Mouse (Mus musculus) inflammation-experienced regulatory T-cells (primary cell): ENCODE data around the gene Gm11032. TPM values are rescaled to one million over a fixed set of nuclear protein-coding genes. Genes with fewer than 3 reads are reported as not detected.

Source experiments
- polyA plus RNA-seq, 2 experiments: library from polyadenylated mRNA; unstranded; fragments of 100-300 nt; shearing (Covaris generic); gene quantifications; one replicate each; pipeline ENCODE4 v1.2.1; 2017

Gene Gm11032
- not detected for polyA plus RNA-seq

GRCm38 (mm10) chr11:4620017-4620485 is at the start of gene Gm11032:
TSS of gene Gm11032 (plus strand) at chr11:4620067.

GRCm38 (mm10) chr11:4594608-4595500 is 25.0 kb upstream of the Gm11032 start, which contains the start of gene Mtmr3:
TSS of gene Mtmr3 (minus strand) at chr11:4594863.

GRCm38 (mm10) chr11:4637534-4638234 is 17.8 kb downstream of the Gm11032 start, which contains the start of gene Ascc2:
TSS of gene Ascc2 (plus strand) at chr11:4637747.

Other genes starting within 250 kb of the Gm11032 start
- gene Hormad2, start 179.0 kb upstream of the Gm11032 start, polyA plus RNA-seq: 1 to 10 TPM; 1.9 to 2.1 TPM
- gene Mtmr3, start 25.2 kb upstream of the Gm11032 start, polyA plus RNA-seq: 100 to 1,000 TPM in 1 of 2 experiments, 10 to 100 TPM in 1; 98.1 to 112 TPM
- gene Ascc2, start 17.7 kb downstream of the Gm11032 start, polyA plus RNA-seq: 10 to 100 TPM; 40.0 to 48.8 TPM
- 100 to 1,000 TPM; 303 to 324 TPM for gene Uqcr10, start 84.3 kb downstream of the Gm11032 start, polyA plus RNA-seq
- 10 to 100 TPM; 91.2 to 97.5 TPM for gene Zmat5, start 84.6 kb downstream of the Gm11032 start, polyA plus RNA-seq
- under 1 TPM in 1 of 2 experiments, not detected in 1; 0.12 TPM for gene Cabp7, start 126.7 kb downstream of the Gm11032 start, polyA plus RNA-seq
- gene Nf2, start 229.5 kb downstream of the Gm11032 start, polyA plus RNA-seq: 10 to 100 TPM; 44.7 to 45.5 TPM